Mouse (Mus musculus) left cerebral cortex, postnatal 10 days (tissue): Measurements from ENCODE around the gene Usp12. TPM values are rescaled to one million over a fixed set of nuclear protein-coding genes. Genes with fewer than 3 reads are reported as not detected.
"Not testable (repeated sequence)": the region's sequence is repeated elsewhere in the genome, so short reads cannot be mapped to it uniquely, and the experiment has no call there.

Experiments
- DNase-seq, 2 experiments: peaks; one replicate each; pipeline ENCODE4 v3.0.0; 2021 to 2022; ENCODE audit warnings: low spot score in 2 of 2, mixed read lengths in 1 of 2; ENCODE audit errors: extremely low spot score in 1 of 2
- intact Hi-C: fragments of 180-260 bp; cut with DNase I; formaldehyde crosslinking; loops from one replicate; pipeline ENCODE4 v1.15.1; 2025
- total RNA-seq, 2 experiments: library from RNA; stranded (reverse); gene quantifications; 2 replicates each; pipeline ENCODE4 v1.2.3; 2021

Usp12 gene
- total RNA-seq, 2 experiments from 2014 or later, result 55.8 to 59.0 TPM

- intact Hi-C loops, result no loop called here
- DNase-seq, result no peak
These were observed 35.6 kb downstream of the Usp12 start for GRCm38 (mm10) chr5:146759159-146759558.

DNA sequence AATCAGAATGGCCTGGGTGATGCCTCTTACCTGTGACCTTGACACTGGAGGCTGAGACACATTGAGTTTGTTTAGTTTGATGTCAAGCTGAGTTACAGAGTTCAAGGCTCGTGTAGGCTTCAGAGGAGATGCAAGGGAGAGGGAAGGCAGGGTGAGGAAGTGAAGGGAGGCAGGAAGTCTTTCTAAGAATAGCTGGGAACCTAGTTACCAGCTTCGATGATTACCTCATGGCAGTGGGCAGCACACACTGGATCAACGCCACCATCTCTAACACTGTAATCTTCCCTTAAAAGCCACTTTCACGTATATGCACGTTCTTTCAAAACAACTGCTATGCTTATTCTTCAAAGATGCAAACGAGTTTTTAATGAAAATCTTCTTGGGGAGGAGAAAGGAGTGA, 36.9 kb downstream of the Usp12 start:
- intact Hi-C loops, result no loop called here

GRCm38 (mm10) chr5:146757316-146757715, 37.5 kb downstream of the Usp12 start:
- DNase-seq, result peak in 1 of 2 experiments; percentile 18
- intact Hi-C loops, result no loop called here

More for the DNA sequence above, 36.9 kb downstream of the Usp12 start:
- DNase-seq, result peak in 1 of 2 experiments; percentile 9

- DNase-seq, result peak in 1 of 2 experiments; percentile 10
- intact Hi-C loops, result no loop called here
These were observed 41.6 kb downstream of the Usp12 start for GRCm38 (mm10) chr5:146753181-146753580.

DNA sequence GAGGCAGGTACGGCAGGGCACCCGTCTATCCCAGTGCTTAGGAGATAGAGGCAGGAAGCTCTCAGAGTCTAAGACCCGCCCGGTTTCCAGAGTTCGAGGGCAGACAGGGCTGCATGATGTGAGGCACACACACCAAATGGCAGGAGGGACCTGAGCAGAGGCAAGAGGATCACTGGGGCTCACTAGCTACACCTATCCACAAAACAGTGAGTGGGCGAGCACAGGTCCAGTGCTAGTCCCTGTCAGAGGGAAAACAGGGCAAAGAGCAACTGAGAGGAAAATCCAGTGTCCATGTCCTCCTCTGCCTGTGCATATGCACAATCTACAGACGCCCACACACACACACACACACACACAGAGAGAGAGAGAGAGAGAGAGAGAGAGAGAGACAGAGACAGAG, 43.8 kb downstream of the Usp12 start:
- intact Hi-C loops, result no loop called here
- DNase-seq, result peak in 1 of 2 experiments; percentile 14

- intact Hi-C loops, result no loop called here
- DNase-seq, result peak in 1 of 2 experiments; percentile 16
These were observed 44.5 kb downstream of the Usp12 start for GRCm38 (mm10) chr5:146750273-146750672.

DNA sequence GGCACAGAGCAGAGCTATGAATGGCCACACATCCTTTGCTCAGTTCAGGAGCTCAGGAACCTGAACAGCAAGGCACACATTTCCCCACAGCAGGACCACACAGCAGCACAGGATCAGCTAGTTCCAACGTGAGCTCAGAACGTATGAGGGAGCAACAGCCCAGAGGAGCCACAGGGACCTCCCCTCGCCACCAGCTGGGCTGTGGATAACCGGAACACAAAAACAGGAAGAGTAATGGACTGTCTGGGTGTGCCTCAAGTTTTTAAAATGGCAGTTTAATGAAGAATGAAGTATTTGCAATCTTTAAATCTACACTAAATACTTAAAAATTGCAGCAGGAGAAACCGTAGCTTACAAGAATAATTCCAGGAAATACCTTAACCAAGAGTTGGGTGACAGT, 44.9 kb downstream of the Usp12 start:
- peak in 1 of 2 experiments; percentile 12 for DNase-seq
- intact Hi-C loops, result no loop called here

DNA sequence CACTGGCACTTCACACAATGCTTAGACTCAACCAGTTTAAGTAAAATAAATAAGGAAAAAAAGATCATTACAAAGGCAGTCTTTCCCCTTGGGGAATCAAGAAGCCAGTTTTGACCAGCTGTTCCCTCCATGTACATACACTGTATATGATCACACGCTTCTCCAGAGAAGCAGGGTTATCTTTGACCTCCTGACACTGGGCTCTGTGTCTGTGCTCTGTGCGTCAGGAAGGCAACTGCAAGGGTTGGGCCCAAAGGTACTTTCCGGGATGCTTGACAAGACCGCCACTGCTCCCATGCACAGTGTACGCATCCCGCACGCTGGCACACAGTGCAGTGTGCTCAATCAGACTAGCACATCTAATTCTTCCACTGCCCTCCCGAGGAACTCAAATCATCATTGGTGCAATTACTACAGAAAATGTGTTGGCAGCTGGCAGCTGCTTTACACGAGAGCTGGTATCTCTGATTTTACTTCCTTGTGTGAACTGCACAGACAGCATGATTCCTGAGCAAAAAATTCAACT, 57.8 kb downstream of the Usp12 start:
- intact Hi-C loops, result no loop called here
- no peak for DNase-seq

GRCm38 (mm10) chr5:146736348-146736747, 58.5 kb downstream of the Usp12 start:
- DNase-seq, result peak in 1 of 2 experiments; percentile 13
- intact Hi-C loops, result no loop called here

- DNase-seq, intact Hi-C loops: not testable (repeated sequence)
These were observed 59.8 kb downstream of the Usp12 start for GRCm38 (mm10) chr5:146735054-146735453.

DNA sequence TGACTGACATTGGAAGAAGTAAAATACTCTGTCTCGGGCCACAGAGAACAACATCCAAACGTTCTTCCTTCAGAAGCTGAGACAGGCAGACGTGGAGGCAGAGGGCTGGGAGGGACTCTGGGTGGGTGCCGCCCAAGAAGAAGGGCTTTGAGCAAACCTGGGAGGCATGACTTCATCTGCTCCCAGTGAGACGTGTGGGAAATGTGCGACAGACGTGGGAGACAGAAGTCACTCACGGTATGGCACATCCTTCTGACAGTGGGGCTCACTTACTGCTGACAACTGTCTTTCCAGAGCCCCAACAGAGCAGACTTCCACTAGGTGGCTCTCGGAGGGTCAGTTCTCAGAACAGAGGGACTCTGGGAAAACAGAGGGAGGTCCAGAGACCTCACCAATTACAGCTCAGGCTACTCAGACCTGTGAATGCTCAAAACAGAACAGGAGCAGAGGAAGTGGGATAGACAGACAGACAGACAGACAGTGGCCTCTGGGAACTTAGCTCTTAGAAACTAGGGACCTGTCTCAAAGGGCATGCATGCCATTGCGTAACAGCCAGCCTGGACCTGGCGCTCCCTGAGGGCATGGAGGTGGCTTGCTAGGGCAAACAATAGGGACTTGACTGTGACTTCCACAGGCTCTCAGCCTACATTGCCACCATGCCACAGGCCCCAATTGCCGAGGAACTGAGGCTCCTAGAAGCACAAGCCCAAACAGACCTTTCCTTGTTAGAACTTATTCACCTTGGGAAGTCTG, 60.7 kb downstream of the Usp12 start:
- intact Hi-C loops, result loop anchor here (5.0 kb wide), 1 partner anchor 53 kb away; no protein-coding TSS in a partner anchor
- DNase-seq, result no peak

- intact Hi-C loops, result loop anchor here (5.0 kb wide), 1 partner anchor 54 kb away; no protein-coding TSS in a partner anchor
These were observed 61.4 kb downstream of the Usp12 start for GRCm38 (mm10) chr5:146733372-146733771.

GRCm38 (mm10) chr5:146727006-146727405, 67.8 kb downstream of the Usp12 start:
- DNase-seq, result no peak
- intact Hi-C loops, result no loop called here

More at GRCm38 (mm10) chr5:146733372-146733771, 61.4 kb downstream of the Usp12 start:
- DNase-seq, result no peak

DNA sequence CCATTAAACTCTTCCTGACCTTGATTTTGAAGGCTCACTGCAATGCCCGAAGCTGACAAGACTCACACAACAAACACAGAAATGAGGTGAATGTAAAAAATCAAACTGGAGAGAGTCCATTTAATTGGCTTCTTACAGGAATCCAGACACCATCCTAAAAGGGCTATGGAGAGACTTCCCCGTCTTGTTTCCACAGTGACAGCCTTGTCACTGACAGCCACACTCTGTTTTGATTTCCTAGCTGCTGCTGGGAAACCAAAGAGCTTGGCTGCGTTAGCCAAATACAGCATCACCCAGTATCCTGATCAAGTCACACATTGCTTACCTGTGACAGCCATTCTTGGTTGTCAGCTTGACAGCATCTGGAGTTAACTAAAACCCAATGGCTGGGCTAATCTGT, 69.8 kb downstream of the Usp12 start:
- intact Hi-C loops, result no loop called here
- DNase-seq, result no peak

DNA sequence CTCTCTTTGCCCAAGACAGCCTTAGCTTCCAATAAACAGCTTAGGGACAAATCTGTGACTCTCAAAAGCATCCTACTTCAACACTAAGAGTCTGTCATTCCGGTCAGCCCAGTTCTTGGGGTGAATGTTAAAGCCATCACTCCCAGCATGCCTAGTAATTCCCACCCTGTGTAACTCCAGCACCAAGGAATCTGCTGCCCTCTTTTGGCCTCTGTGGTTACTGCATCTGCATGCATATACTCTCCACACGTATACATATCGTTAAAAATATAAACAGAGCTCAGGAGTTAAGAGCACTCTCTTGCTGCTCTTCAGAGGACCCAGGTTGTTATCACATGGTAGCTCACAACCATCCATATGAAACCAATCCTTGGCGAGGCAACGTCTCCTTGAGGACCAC, 71.4 kb downstream of the Usp12 start:
- DNase-seq, result no peak
- intact Hi-C loops, result no loop called here

GRCm38 (mm10) chr5:146722226-146722625, 72.6 kb downstream of the Usp12 start:
- DNase-seq, result no peak
- intact Hi-C loops, result no loop called here

DNA sequence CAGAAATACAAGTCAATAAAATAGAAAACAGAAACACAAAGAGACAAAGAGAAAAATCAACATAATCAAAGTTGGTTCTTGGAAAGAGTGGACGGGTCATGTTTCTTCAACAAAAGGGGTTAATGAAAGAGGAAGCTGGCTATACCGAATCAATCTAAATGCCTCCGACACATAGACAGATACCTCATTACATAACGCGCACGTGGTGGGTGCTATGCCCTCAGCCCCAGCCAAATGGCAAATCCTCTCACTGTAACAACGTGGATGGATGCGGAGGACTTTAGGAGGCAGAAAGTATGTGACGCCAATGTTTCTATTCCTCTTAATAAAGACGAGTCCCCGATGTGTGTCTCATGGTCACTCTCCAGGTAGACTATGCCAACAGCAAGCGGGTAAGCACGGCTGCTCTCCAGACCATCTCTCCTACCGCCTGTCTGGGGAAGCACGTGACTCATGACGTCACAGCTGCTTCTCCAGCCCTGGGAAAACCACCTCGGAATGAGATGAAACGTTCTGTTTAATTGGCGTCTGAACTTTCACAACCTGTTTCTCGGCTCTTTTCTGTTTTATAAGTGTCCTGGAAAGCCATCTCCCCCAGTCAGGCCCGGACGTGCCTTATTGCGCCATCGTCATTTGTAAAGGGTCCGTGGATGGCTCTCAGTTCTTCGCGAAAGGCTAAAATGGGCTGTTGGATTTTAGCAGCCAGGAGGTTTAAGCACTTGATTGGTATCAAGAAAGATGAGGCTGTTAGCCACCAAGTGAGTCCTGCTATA, 75.0 kb downstream of the Usp12 start:
- DNase-seq, result no peak
- intact Hi-C loops, result no loop called here

GRCm38 (mm10) chr5:146713836-146714235, 81.0 kb downstream of the Usp12 start:
- intact Hi-C loops, result no loop called here
- no peak for DNase-seq

DNA sequence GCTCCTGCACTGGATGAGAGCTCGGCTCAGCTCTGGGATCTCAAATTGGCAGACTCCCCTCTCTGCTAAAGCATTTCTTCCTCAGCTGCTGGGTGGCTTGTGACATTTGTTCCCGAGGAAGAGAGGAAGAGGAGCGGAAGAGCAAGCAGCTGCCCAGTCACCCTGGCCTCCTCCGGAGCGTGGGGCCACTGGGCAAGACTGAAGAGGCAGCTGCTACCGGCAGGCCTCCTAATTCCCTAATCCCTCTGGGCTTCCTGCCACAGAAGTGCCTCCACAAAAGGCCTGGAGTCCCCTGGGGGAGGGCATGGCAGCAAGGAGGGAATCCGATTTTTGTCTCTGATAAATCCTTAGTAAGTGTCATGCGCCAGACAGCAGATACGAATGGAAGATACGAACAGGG, 81.7 kb downstream of the Usp12 start:
- DNase-seq, result no peak

More for the DNA sequence above, 81.7 kb downstream of the Usp12 start:
- intact Hi-C loops, result no loop called here
